Mouse (Mus musculus): ENCODE data around the gene Lamtor3.
"Not testable (repeated sequence)": the region's sequence is repeated elsewhere in the genome, so short reads cannot be mapped to it uniquely, and the experiment has no call there.

Lamtor3 gene

DNA sequence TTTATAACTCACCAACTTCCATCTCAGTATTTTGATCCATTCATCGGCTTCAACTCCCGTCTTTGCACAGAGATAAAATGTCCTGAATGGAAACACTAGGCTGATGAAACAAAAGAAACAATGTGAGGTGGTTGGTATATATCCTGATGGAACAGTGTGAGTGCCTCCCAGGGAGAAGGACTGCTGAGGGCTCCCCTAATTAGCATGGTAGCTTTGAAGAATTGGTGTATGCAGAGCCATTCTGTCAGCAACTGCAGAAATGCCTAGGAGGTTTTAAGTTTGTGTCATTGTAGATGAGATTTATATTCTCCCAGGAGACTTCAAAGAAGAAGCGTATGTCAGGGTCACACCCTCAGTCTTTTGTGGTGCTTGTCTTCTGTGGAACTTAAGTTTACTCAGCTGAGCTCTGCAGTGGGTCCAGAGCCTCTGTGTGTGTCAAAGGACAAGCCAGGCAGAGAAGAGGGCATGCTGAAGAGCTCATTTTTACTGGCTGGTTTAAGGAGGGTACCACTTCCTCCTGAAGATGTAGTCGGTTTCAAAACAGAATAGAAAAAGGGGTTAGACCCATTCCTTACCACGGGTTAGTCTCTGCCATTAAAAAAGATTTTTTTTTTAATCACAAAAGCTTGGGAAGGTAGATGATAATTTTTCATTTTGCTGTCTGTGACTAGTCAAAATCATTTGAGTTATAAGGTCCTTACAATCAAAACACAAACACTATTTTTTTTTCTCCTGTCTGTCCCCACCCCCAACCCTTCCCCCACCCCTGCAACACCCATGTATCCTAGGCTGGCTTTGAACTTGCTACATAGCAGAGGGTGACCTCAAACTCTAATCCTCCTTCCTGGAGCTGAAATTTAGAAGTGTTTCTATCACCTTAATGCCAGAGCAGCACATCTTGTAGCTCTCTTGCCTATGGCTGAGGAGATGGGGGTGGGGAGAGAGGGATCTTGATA, 17.5 kb downstream of the Lamtor3 start:
- no peak for DNase-seq

DNA sequence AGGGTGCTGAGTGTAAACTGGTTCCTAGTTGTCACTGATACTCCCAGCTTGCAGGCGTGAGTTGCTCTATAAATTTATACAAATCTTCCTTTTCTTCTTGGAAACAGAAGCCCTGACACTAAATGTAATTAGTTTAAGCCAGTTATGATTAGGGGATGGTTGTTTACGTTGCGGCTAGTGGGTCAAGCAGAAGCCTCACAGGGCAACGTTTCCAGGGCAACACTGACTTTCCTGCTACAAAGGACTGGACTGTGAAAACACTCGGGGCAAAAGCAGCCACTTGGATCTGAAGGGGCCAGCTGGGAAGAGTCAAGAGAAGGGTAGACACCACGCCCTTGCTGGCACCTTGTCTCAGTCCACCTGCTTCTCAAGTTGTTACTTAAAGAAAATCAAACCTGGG, 18.2 kb downstream of the Lamtor3 start:
- no peak for DNase-seq

DNA sequence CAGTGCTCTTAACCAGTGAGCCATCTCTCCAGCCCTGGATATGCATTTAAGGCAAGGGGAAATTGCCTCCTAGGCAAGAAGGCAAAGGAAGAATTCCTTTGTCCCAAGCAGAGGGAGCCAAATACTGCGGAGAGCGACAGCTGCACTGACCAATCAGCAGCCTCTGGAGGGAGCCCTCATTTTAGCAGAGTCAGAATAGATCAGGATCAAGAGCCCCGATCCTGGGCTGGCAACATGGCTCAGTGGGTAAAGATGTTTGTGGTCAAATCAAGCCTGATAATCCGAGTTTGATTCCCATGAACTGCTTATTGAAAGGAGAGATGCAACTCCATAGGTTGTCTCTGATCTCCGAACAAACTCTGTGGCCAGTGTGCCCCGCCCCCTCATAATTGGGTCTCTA, 20.3 kb downstream of the Lamtor3 start:
- DNase-seq, result no peak

DNA sequence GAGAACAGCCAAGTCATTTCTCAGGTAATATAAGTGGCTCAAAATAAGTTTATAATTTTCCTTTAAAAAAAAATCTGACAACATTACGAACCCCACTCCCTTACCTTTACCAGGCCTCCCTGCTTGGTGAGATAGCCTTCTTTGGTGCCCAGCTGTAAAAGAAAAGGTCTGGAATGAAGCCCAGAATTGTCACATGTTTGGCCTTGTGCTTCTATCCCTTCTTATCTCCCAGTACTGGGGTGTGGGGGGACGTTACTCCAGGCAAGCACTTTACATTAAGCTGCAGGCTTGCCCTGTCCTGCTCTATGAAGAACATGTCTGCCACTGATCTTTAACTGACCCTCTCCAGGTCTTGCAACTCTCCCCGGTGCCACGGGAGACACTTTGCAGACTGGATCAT, 22.5 kb downstream of the Lamtor3 start:
- no peak for DNase-seq

DNA sequence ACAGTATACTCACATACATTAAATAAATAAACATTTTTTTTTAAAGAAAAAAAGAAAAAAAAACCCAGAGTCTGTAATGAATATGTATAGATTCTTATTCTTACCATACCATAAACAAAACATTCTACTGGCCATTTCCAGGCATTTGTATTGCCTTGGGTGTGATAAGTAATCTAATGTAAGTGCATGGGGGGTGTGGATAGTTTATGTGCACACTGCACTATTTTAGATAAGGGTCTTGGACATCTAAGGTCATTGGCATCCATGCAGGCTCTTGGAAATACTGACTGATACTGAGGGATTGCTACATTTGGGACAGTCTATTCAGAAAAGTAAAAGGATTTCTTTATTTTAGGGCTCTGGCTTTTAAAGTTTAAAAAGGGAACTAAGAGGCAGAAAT, 23.2 kb downstream of the Lamtor3 start:
- DNase-seq, result no peak

DNA sequence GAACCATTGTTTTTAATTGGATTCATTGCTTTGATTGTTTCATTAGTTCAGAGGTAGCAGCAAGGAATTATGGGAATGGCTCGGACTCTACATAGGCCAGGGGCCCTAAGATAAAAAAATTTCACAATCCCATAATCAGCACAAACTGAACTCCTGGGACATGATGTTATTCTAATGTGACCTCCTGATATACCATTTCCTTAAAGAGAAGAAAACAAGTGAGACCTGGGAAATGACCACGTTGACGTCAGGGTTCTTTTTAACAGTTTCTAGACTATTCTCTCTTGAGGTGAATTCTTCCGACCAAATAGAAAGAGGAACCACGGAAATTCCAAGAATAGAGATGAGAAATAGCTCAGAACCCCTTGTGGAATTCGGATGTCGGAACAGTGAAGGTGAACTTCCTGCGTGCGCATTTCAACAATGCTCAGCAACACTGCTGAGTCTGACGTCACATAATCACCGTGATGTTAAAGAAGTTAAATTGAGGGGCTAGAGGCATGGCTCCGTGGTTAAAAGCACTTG, 23.9 kb downstream of the Lamtor3 start:
- DNase-seq, result no peak

DNA sequence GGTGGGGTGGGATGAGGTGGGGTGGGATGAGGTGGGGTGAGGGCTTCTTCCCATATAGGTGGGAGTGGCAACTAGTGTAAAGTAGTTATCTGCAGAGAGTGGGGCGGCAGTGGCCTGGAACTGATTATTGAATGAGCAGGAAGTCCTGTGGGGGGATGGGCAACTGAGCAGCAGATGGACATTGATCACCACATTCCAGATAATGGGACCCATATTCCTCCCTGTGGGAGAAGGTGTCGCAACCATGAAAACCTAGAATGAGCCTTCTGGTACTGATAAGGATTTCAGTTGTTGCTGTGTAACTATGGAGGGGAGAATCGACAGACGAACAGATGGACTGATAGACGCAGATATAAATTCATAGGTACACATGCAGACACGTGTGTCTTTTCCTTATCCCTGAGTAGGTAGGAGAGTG, 25.4 kb downstream of the Lamtor3 start:
- DNase-seq, result no peak

DNA sequence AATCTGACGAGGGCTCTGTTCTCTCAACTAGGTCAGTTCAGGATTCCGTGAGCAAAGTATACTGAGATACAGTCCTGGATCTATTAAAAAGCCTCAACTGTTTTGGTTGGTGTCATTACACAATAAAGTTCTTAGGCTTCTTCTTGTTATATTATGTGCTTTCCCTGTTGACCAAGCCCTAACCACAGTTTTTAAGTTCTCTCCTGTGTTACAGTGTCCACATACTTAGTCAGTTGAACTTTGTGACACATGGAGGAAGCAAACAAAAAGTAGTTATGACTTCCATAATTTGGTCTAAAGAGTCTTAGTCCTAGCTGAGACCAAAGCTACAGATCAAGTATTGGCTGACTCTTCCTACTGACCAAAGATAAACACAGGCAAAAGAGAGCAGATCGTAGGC, 28.5 kb downstream of the Lamtor3 start:
- DNase-seq, result no peak

DNA sequence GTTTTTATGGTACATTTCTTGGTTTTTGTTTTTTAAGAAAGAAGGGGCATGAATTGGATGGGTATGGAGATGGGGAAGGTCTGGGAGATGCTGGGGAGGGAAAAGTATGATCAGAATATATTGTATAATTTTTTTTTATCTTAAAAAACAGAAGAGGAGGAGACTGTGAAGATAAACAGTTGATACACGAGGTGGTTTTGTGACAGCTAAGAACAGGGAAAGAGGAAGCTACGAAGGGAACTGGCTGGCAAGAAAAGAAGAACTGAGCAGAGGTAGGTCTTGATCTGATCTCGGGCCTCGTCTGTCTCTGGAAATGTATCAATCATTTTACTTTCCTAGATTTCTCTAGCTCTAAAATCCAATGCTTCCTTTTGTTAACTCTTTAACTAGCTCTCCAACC, 29.2 kb downstream of the Lamtor3 start:
- DNase-seq, result no peak

DNA sequence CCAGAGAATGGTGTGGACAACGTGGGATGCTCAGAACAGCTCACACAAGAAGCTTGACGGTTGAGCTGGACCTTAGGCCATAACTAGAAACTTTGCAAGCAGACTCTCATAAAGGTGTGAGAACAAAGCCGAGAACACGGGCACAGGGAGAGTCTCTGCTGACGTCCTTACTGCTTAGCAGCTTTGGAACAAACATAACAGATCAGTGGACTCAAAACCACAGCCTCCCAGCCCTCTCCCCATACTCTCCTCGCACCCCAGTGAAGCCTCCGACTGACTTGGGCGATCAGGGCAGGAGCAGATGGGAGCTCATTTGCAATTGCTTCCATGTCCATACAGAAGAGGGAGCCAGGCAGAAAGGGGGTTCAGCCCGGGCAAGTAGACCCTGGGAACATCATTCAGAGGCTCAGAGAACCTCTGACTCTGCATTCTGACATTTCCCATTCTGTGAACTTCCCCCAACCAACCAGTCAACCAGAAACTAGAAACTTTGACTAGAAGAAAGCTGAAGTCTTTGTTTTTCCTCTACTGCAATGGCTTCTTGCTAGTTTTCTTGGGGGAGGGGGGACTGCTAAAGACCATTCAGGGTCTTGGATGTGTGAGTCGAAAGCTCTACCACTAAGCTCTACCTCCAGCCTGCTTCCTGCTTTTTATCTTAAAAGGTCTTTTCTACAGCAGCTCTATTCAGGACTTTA, 32.0 kb downstream of the Lamtor3 start:
- DNase-seq, result no peak

DNA sequence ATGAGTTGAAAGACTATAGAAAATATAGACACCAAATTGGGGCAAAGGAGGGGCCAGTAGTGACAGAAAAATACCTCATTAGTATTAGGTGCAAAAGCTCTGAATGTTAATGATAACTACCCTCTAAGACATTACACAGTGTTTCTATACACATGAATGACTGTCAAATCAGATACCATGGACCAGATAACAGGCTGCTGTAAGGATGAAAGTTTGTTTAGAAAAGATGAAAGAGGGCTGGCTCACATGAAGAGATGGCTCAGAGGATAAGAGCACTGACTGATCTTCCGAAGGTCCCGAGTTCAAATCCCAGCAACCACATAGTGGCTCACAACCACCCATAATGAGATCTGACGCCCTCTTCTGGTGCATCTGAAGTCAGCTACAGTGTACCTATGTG, 33.0 kb downstream of the Lamtor3 start:
- DNase-seq, result not testable (repeated sequence)

DNA sequence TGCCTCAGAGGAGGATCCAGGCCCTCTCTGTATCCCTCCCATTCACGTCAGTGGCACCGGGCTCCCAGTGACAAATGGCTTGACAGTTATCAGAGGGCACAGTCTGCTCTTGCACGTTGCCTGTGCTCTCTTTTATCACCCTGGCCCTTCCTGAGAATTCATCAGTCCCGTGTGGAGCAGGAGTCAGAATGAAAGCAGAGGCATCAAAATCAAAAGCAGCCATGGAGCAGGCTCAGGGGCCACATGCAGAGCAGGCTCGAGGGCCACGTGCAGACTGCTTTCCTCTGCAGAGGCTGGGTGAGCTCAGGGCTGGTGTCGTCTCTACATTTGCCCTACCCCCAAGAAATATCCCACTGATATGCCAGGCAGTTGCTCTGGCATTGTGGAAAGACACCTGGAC, 33.5 kb downstream of the Lamtor3 start:
- DNase-seq, result no peak

DNA sequence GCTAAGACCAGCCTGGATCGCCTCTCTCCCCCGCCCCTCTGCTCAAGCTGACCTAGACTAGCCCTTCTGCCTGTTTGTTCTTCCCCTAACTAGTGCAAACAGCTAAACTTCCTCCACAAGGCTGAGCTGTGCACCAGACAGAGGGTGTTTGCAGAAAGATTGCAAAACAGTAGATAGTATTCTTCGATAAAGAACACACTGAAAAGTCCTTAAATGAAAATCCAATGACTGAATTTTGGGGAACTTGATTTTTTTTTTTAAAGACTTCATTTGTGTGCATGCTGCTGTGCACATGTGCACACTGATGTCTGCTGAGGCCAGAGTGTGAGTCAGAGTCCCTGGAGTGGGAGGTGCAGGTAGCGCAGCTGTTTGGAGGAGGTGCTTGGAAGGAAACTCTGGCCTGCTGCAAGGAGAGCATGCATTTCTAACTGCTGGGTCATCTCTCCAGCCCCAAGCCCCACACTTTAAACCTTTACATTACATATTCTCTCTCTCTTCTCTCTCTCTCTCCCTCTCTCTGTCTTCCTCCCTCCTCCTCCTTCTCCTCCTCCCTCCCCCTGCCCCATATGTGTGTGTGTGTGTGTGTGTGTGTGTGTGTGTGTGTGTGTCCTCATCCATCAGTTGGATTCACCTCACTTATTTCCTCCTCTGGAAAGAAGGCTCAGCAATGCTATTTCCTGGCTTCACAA, 34.1 kb downstream of the Lamtor3 start:
- no peak for DNase-seq

DNA sequence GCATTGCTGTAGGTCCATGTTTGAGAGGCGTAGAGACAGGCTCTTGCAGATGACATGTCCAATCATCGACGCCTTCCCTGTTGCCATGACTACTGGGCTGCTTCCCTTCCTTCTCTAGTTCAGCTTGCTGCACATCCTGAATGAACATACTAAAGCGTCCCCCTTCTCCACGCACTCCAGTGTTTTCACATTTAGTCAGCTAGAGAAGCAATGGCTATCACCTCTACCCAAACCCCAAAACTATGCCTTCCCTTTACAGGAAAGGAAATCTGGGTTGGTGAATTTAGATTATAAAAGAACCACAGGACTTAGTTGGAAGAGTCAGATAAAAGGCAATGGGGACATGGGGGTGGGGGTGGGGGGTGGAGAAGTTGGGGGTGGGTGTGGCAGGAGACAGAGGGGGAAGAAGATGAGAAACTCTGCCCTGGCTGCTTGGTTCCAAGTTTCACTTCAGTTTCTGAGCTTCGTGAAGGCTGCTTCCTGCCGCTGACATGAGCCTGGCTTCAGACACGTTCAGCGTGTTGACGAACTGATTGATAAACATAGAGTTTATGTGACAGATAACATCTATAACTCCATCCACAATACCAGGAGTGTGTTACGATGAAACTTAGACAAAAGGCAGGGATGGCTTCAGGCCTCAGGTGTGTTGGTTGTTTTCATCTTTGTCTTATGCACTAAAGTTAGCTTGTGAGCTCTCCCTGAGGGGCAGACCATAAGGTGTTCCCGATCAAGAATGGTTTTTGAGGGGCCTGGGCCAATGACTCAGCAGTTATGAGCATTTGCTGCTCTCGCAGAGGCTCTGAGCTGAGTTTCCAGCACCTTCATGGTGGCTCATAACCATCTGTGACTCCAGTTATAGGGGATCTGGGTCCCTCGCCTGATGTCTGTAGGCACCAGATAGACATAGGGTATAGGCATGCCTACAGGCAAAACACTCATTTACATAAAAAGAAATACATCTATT, 34.9 kb downstream of the Lamtor3 start:
- DNase-seq, result no peak

DNA sequence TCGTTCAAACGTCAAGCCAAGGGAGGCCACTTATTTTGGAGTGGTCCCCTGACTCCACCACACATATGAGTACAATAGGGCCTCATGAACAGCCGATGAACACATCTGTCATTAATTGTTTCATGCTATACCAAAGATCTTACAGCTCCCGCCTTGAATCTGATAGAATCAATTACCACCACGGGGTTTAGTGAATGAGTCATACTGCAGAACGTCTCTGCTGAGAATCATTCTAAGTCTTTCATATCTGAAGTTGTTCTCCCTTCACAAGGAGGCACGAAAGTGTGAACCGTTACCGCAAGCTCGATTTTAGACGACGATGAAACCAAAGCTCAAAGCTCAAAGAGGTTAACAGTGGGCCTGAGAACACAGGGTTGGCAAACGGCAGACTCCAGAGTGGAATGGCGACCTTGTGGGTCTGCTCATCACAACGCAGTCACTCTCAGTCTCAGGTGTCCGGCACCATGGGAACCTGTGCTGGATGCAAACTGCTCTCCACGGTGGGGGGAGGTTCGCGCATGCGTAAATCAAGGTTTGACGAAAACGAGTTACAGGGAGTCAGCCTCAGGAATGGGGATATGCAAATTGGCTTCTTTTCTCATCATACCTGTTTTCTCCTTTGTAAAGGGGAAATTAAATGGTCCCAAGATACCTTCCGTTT, 36.1 kb downstream of the Lamtor3 start:
- no peak for DNase-seq

DNA sequence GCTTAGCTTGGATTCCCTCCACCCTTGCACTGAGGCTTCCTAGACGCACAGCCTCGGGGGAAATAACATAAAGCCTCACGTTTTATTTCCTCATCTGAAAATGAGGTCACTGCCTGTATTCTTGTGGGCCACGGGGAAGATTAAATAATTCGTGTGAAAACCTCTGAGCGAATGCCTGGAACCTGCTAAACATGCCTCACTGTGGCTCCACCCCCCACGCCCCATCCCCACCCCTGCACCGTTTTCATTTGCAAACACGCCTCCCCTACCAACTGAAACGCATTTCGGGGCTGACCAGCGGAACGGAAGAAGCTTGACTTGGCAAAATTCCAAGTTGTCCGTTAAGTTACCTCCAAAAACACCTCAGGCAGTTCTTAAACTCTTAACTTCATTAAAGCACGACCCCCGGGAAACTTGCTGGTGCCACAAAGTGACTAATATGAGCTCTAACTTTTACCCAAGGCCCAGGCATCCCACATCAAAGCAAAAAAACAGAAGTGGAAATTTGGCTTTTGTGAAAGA, 37.3 kb downstream of the Lamtor3 start:
- no peak for DNase-seq

DNA sequence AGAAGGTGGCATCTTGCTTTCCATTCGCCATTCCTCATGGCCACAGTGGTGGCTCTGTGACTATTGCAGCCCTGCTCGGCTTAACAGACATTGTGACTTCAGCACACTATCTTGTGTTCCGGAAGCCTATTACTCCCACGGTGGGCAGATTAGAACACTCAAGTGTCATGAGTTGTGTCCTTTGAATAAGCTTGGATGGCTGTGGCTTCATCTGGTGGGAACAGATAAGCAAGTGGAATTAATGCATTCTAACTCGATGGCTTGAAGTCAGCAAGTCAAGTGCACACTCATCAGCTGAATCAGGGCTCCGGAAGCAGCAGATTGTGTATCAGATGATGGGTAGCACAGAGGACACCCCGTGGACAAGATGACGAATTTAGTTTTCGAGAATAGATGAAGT, 39.6 kb downstream of the Lamtor3 start:
- DNase-seq, result no peak

DNA sequence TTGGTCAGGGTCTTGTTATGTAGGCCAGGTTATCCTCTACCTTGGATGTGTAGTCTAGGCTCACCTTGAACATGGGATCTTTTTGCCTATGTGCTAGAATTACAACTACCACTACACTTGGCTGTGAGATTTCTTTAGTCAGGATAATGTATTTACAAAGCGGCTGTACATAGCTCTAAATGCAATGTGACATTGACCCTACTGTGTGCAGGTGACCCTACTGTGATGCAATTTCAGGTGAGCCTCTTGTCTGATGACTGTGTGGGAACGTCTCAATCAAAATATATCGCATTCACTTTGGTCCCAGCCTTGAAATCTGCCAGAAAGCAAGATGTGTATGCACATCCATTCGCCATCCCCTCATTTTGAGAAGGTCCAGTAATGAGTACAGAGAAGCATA, 40.0 kb downstream of the Lamtor3 start:
- no peak for DNase-seq

DNA sequence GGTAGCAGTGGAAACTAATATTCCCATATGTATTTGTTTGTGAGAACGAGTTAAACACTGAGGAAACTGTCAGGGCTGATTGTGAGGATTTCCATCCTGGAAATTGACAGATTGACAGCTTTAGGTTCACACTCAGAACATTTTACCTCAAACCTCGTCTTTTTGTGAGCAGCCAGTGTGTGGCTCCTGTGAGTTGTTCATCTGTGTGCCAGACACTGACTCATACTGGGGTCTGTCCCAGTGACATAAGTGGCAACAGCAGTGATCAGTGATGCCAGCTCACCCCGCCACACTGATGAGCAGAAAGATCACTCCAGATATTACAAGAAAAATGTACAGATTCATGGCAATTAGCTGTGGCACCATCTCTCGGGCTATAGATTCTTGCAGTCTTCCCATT, 41.1 kb downstream of the Lamtor3 start:
- DNase-seq, result no peak

DNA sequence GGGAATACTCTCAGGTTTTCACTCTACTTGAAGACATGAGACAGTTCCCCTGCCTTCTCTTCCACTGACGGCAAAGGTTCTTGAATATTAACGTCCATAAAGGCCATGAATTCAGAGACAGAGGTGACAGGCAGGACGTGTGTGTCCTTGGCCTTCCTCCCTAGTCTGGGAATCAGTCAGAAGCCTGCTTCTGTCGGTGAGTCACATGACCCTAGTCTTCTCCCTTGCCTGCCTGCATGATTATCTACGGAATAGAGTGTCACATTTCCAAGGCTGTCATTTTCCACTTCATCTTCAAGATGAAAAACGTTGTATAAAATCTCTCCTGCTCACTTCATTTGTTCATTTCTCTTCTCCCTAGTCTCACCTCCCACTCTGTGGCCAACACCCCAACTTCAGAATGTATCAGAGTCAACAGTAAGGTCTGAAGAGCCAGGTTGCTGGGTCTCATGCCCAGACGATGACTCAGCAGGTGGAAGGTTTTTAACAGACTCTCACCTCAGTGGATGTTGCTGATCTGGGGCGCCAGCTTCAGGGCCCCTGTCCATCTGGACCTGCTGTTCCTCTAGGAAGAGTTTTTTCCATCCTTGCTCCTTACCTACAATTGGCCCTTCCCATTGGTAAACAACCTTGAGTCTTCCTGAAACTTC, 43.6 kb downstream of the Lamtor3 start:
- peak; percentile 42 for DNase-seq

DNA sequence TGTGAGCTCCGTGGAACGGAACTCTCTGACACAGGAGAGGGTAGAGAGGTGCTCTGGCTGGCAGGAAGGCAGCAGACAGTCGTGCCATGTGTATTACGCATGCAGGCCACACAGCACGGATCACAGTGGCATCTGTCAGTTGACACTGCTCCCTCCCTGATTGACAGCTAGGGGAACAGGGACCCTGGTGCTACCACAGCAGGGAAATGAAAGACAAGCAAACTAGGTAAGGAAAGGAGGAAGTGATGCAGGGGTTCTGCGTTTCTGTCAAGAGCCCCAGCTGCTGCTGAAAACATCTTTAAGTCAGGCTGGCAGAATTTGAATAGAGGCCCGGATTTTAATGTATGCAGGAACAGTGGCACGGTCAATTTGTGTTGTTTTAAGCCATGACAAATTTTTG, 45.2 kb downstream of the Lamtor3 start:
- no peak for DNase-seq

Measured in cerebellum, adult 8-10 months (tissue).